Comparison of ENCODE assay signal across 25 mouse cellular contexts in genomic region chr7:68486676-68487075, GRCm38 (mm10).
"Had no signal": no experiment of that assay in that cellular context is flagged by ENCODE, and none has a peak within 500 bp of the region (broad histone marks: within the 10 kb centered on the region; RNA-seq: fewer than 3 reads in every experiment).

No protein-coding gene starts in this region.

- H3K4me2 ChIP-seq: embryonic facial prominence, embryonic 12.5 days; embryonic facial prominence, embryonic 13.5 days; embryonic facial prominence, embryonic 15.5 days; forebrain, embryonic 12.5 days; forebrain, embryonic 15.5 days; heart, embryonic 11.5 days; heart, embryonic 12.5 days; heart, embryonic 13.5 days had no signal

- H3K4me1 ChIP-seq: embryonic facial prominence, embryonic 10.5 days; embryonic facial prominence, embryonic 12.5 days; embryonic facial prominence, embryonic 13.5 days; embryonic facial prominence, embryonic 15.5 days; forebrain, embryonic 10.5 days; forebrain, embryonic 12.5 days; forebrain, embryonic 15.5 days; heart, embryonic 10.5 days; heart, embryonic 12.5 days; heart, embryonic 13.5 days had no signal

- H3K9me3 ChIP-seq: embryonic facial prominence, embryonic 10.5 days; embryonic facial prominence, embryonic 12.5 days; embryonic facial prominence, embryonic 13.5 days; embryonic facial prominence, embryonic 15.5 days; forebrain, embryonic 10.5 days; forebrain, embryonic 12.5 days; forebrain, embryonic 15.5 days; heart, embryonic 10.5 days; heart, embryonic 12.5 days; heart, embryonic 13.5 days had no signal

- H3K9ac ChIP-seq: embryonic facial prominence, embryonic 12.5 days; embryonic facial prominence, embryonic 13.5 days; embryonic facial prominence, embryonic 15.5 days; forebrain, embryonic 12.5 days; forebrain, embryonic 15.5 days; heart, embryonic 12.5 days; heart, embryonic 13.5 days had no signal

- H3K27ac ChIP-seq: embryonic facial prominence, embryonic 10.5 days; embryonic facial prominence, embryonic 12.5 days; embryonic facial prominence, embryonic 13.5 days; embryonic facial prominence, embryonic 15.5 days; forebrain, embryonic 10.5 days; forebrain, embryonic 12.5 days; forebrain, embryonic 15.5 days; gastrocnemius, adult 2 months; heart, adult 2 months; heart, embryonic 10.5 days; heart, embryonic 13.5 days had no signal

- H3K36me3 ChIP-seq: embryonic facial prominence, embryonic 10.5 days; embryonic facial prominence, embryonic 12.5 days; embryonic facial prominence, embryonic 13.5 days; embryonic facial prominence, embryonic 15.5 days; forebrain, embryonic 10.5 days; forebrain, embryonic 12.5 days; forebrain, embryonic 15.5 days; heart, embryonic 10.5 days; heart, embryonic 12.5 days; heart, embryonic 13.5 days had no signal

- H3K27me3 ChIP-seq: forebrain, embryonic 12.5 days; forebrain, embryonic 15.5 days had no signal

- DNase-seq: cerebellum, adult 18-20 months; cerebellum, adult 9-10 months; cerebellum, adult 9-11 months; cerebellum, postnatal 36 days; embryo, embryonic 11 days; gastrocnemius, adult 2 months; gastrocnemius, postnatal 10 days; gastrocnemius, postnatal 14 days; gastrocnemius, postnatal 25 days; gastrocnemius, postnatal 36 days; heart, adult 11 months; heart, adult 18-20 months; heart, adult 2 months had no signal

- H3K4me3 ChIP-seq: embryonic facial prominence, embryonic 10.5 days; embryonic facial prominence, embryonic 12.5 days; embryonic facial prominence, embryonic 13.5 days; embryonic facial prominence, embryonic 15.5 days; erythroblast, embryonic 14.5 days; forebrain, embryonic 10.5 days; forebrain, embryonic 12.5 days; forebrain, embryonic 15.5 days; gastrocnemius, adult 2 months; heart, adult 2 months; heart, embryonic 10.5 days; heart, embryonic 12.5 days; heart, embryonic 13.5 days had no signal

- ATAC-seq: forebrain, embryonic 15.5 days had no signal
